Mouse (Mus musculus): Measurements from ENCODE around the gene Gfy.

Gene Gfy

GRCm38 (mm10) chr7:45154096-45154992 is 25.0 kb downstream of the Gfy start, which contains the start of the genes Pih1d1 and Aldh16a1:
Gene Pih1d1, plus strand, starts transcription at chr7:45154303.
Gene Aldh16a1, minus strand, starts transcription at chr7:45154584.
- in situ Hi-C loops (cut with MboI; ENCODE audit: unreplicated experiment in 2 of 2), result loop anchor here in 1 of 2 experiments (10.0 kb wide), 1 partner anchor 170 kb away; the partner anchor contains the start of gene Prmt1

- in situ Hi-C loops (cut with MboI; ENCODE audit: unreplicated experiment in 2 of 2), result loop anchor here in 1 of 2 experiments (10.0 kb wide), 1 partner anchor 169 kb away; the partner anchor contains the start of gene Prmt1
Observed at GRCm38 (mm10) chr7:45153586-45153985, 25.8 kb downstream of the Gfy start.

- in situ Hi-C loops (cut with MboI; ENCODE audit: unreplicated experiment in 2 of 2), result loop anchor here in 1 of 2 experiments (10.0 kb wide), 1 partner anchor 168 kb away; the partner anchor contains the start of gene Prmt1
Observed at GRCm38 (mm10) chr7:45153052-45153451, 26.3 kb downstream of the Gfy start.

- in situ Hi-C loops (cut with MboI; ENCODE audit: unreplicated experiment in 2 of 2), result loop anchor here in 1 of 2 experiments (10.0 kb wide), 1 partner anchor 167 kb away; the partner anchor contains the start of gene Prmt1
Observed at GRCm38 (mm10) chr7:45151303-45151702, 28.1 kb downstream of the Gfy start.

GRCm38 (mm10) chr7:45150321-45150720 is 29.0 kb downstream of the Gfy start:
- in situ Hi-C loops (cut with MboI; ENCODE audit: unreplicated experiment in 2 of 2), result loop anchor here in 1 of 2 experiments (10.0 kb wide), 1 partner anchor 166 kb away; the partner anchor contains the start of gene Prmt1

GRCm38 (mm10) chr7:45149545-45149944 is 29.8 kb downstream of the Gfy start:
- in situ Hi-C loops (cut with MboI; ENCODE audit: unreplicated experiment in 2 of 2), result no loop called here

- in situ Hi-C loops (cut with MboI; ENCODE audit: unreplicated experiment in 2 of 2), result no loop called here
Observed at GRCm38 (mm10) chr7:45148534-45149098, 30.8 kb downstream of the Gfy start.

- in situ Hi-C loops (cut with MboI; ENCODE audit: unreplicated experiment in 2 of 2), result no loop called here
Observed at GRCm38 (mm10) chr7:45147899-45148298, 31.5 kb downstream of the Gfy start.

GRCm38 (mm10) chr7:45147267-45147666 is 32.1 kb downstream of the Gfy start:
- in situ Hi-C loops (cut with MboI; ENCODE audit: unreplicated experiment in 2 of 2), result no loop called here

- in situ Hi-C loops (cut with MboI; ENCODE audit: unreplicated experiment in 2 of 2), result no loop called here
Observed at GRCm38 (mm10) chr7:45145460-45145859, 33.9 kb downstream of the Gfy start.

- in situ Hi-C loops (cut with MboI; ENCODE audit: unreplicated experiment in 2 of 2), result no loop called here
Observed at GRCm38 (mm10) chr7:45144368-45145174, 34.8 kb downstream of the Gfy start.

GRCm38 (mm10) chr7:45141914-45142313 is 37.5 kb downstream of the Gfy start:
- in situ Hi-C loops (cut with MboI; ENCODE audit: unreplicated experiment in 2 of 2), result no loop called here

- in situ Hi-C loops (cut with MboI; ENCODE audit: unreplicated experiment in 2 of 2), result no loop called here
Observed at GRCm38 (mm10) chr7:45141319-45141718, 38.0 kb downstream of the Gfy start.

GRCm38 (mm10) chr7:45139904-45140723 is 39.3 kb downstream of the Gfy start:
- in situ Hi-C loops (cut with MboI; ENCODE audit: unreplicated experiment in 2 of 2), result loop anchor here in 1 of 2 experiments (5.0 kb wide), 1 partner anchor 58 kb away; no protein-coding TSS in a partner anchor

GRCm38 (mm10) chr7:45138403-45138802 is 41.0 kb downstream of the Gfy start:
- in situ Hi-C loops (cut with MboI; ENCODE audit: unreplicated experiment in 2 of 2), result loop anchor here in 1 of 2 experiments (5.0 kb wide), 1 partner anchor 56 kb away; no protein-coding TSS in a partner anchor

GRCm38 (mm10) chr7:45137171-45138006 is 42.0 kb downstream of the Gfy start:
- in situ Hi-C loops (cut with MboI; ENCODE audit: unreplicated experiment in 2 of 2), result loop anchor here in 1 of 2 experiments (5.0 kb wide), 1 partner anchor 55 kb away; no protein-coding TSS in a partner anchor

- in situ Hi-C loops (cut with MboI; ENCODE audit: unreplicated experiment in 2 of 2), result loop anchor here in 1 of 2 experiments (5.0 kb wide), 1 partner anchor 54 kb away; no protein-coding TSS in a partner anchor
Observed at GRCm38 (mm10) chr7:45135993-45136567, 43.3 kb downstream of the Gfy start, which contains the start of the genes Gm45713 and Flt3l. Gene Gm45713, minus strand, starts transcription at chr7:45136231. Gene Flt3l, minus strand, starts transcription at chr7:45136432.

GRCm38 (mm10) chr7:45135370-45135769 is 44.0 kb downstream of the Gfy start:
- in situ Hi-C loops (cut with MboI; ENCODE audit: unreplicated experiment in 2 of 2), result loop anchor here in 1 of 2 experiments (5.0 kb wide), 1 partner anchor 53 kb away; no protein-coding TSS in a partner anchor

Measured in v-Abl transformed pro-B cells (cell line).